Mouse (Mus musculus) MEL (cell line): ENCODE measurements around the gene Btnl2.

Experiments used
- CHD2 ChIP-seq: IDR thresholded peaks from 2 replicates; pipeline ENCODE4 v1.6.1; 2011; ENCODE audit warnings: low read length, improper control_type of control experiment
- CTCF ChIP-seq, 3 experiments: IDR thresholded peaks in 2 of 3; conservative IDR thresholded peaks in 1 of 3; 2 replicates each; pipeline ENCODE4 v1.5.1; 2011 to 2012; ENCODE audit warnings: low read length in 3 of 3, low read depth in 2 of 3, mild to moderate bottlenecking in 2 of 3, improper control_type of control experiment in 1 of 3, inconsistent platforms in 1 of 3, mixed read lengths in 1 of 3, moderate library complexity in 1 of 3; ENCODE audit not compliant: control insufficient read depth in 1 of 3, insufficient read depth in 1 of 3, poor library complexity in 1 of 3, severe bottlenecking in 1 of 3
- E2F4 ChIP-seq: IDR thresholded peaks from 2 replicates; pipeline ENCODE4 v1.6.1; 2011; ENCODE audit warnings: low read depth, low read length, improper control_type of control experiment, borderline replicate concordance
- JUND ChIP-seq: IDR thresholded peaks from 2 replicates; pipeline ENCODE4 v1.6.1; 2011; ENCODE audit warnings: low read depth, mild to moderate bottlenecking, improper control_type of control experiment, low read length
- KAT2A ChIP-seq: conservative IDR thresholded peaks from 2 replicates; pipeline ENCODE4 v1.6.1; 2012; ENCODE audit warnings: low read depth, low read length, improper control_type of control experiment, inconsistent platforms
- MAFK ChIP-seq: IDR thresholded peaks from 2 replicates; pipeline ENCODE4 v1.6.1; 2011; ENCODE audit warnings: low read depth, mild to moderate bottlenecking, low read length, improper control_type of control experiment, borderline replicate concordance
- MAX ChIP-seq: IDR thresholded peaks from 2 replicates; pipeline ENCODE4 v1.6.1; 2011; ENCODE audit warnings: low read length, improper control_type of control experiment
- MXI1 ChIP-seq: IDR thresholded peaks from 2 replicates; pipeline ENCODE4 v1.6.1; 2011; ENCODE audit warnings: mild to moderate bottlenecking, low read depth, low read length, improper control_type of control experiment
- POLR2A ChIP-seq, 2 experiments: IDR thresholded peaks; 2 replicates each; pipeline ENCODE4 v1.6.1; 2011 to 2012; ENCODE audit warnings: low read length in 2 of 2, mild to moderate bottlenecking in 2 of 2, control low read depth in 1 of 2, improper control_type of control experiment in 1 of 2, low read depth in 1 of 2, moderate library complexity in 1 of 2; ENCODE audit not compliant: control insufficient read depth in 1 of 2, insufficient read depth in 1 of 2, poor library complexity in 1 of 2
- SIN3A ChIP-seq: IDR thresholded peaks from 2 replicates; pipeline ENCODE4 v1.6.1; 2012; ENCODE audit warnings: low read length, improper control_type of control experiment, inconsistent platforms
- TCF12 ChIP-seq: IDR thresholded peaks from 2 replicates; pipeline ENCODE4 v1.6.1; 2014; ENCODE audit warnings: low read depth, mild to moderate bottlenecking, inconsistent platforms, low read length, improper control_type of control experiment, moderate library complexity
- USF1 ChIP-seq: IDR thresholded peaks from 2 replicates; pipeline ENCODE4 v1.6.1; 2014; ENCODE audit warnings: low read depth, mild to moderate bottlenecking, inconsistent platforms, low read length, improper control_type of control experiment, moderate library complexity
- ZKSCAN1 ChIP-seq: IDR thresholded peaks from 2 replicates; pipeline ENCODE4 v1.6.1; 2012; ENCODE audit warnings: low read depth, mild to moderate bottlenecking, inconsistent platforms, low read length, improper control_type of control experiment, moderate library complexity
- ZMIZ1 ChIP-seq: IDR thresholded peaks from 2 replicates; pipeline ENCODE4 v1.6.1; 2012; ENCODE audit warnings: low read depth, mild to moderate bottlenecking, inconsistent platforms, low read length, improper control_type of control experiment, moderate library complexity

DNA sequence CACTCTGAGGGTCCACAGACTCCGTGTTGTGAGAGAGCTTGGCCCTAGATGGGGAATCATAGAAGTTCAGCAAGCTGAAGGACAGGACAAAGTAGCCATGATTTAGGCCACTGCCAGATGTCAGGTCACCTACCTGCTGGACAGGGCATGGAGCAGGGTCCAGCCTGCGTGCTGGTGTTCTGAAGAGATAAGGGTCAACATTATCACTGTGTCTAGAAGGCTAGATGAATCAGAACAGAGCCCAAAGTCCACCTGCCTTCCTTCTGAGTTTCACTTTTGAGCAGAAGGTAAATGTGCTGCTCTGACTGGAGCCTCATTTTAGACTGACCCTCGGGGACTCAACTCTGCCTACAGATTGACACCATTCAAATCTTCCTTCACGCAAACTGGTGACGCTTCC lies at the start of gene Btnl2:
- TF ChIP-seq CTCF (IDR thresholded peaks at IDR 0.05 in 2 of 3, conservative IDR thresholded peaks at IDR 0.05 in 1 of 3; ENCODE audit: control insufficient read depth in 1 of 3, insufficient read depth in 1 of 3, low read depth in 2 of 3, low read length in 3 of 3, poor library complexity in 1 of 3, severe bottlenecking in 1 of 3) (no peak), MXI1 (no peak), E2F4 (no peak), TCF12 (no peak), KAT2A (no peak), JUND (no peak), POLR2A (IDR thresholded peaks at IDR 0.05; ENCODE audit: control insufficient read depth in 1 of 2, insufficient read depth in 1 of 2, low read depth in 1 of 2, low read length in 2 of 2, poor library complexity in 1 of 2) (no peak), USF1 (no peak), ZMIZ1 (no peak), MAFK (no peak), CHD2 (no peak), MAX (no peak), ZKSCAN1 (no peak), SIN3A (no peak)
